ENCODE assay signal across 9 mouse cellular contexts in the genomic region with DNA sequence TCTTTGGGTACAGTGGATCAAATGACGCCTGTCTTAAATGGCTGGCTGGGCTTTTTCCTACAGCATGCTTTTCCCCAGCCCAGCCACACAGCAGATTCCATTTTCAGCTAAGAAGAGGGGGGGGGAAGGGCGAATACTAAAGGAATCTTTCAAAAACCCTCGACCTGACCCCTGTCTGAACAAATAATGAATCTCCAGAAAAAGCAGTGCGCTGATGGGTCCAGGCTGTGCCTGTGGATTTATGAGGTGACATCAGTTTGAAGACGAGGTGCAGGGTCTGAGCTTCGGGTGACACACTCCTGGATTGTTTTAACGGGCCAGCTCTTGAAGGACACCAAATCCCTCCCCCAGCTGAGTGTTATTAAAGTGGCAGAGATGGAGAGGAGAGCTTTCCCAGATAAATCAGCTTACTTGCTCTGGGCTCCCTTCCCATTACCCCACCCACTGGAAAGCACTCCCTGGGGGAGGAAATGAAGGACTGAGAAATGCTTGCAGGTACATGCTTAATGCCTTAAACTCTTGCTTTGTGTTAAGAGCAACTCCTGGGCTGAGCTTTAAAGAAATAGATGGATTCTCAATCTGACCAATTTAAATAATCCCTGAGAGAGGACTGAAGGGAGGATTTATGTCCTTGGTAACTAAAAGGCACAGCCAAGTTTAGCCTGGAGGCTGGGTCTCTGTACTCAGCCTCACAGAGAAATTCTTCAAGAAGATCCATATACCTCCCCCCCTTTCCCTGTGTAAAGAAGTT.
DNase-seq lines count a peak whose midpoint lies in the region; ATAC-seq and TF ChIP-seq lines count a peak whose summit lies in the region.
"Had no signal": no experiment of that assay in that cellular context is flagged by ENCODE, and none has a peak within 500 bp of the region (broad histone marks: within the 10 kb centered on the region; RNA-seq: fewer than 3 reads in every experiment).

No protein-coding gene starts in this region.

- peak overlapping the region; percentile 37 for H3K4me2 ChIP-seq in embryonic facial prominence, embryonic 14.5 days (ENCODE audit: low read depth, low read length)
- H3K4me2 ChIP-seq in heart, postnatal 0 days (ENCODE audit: low read depth, low read length) = peak overlapping the region; percentile 47
- peak overlapping the region; percentile 24 for H3K4me2 ChIP-seq in midbrain, embryonic 16.5 days (ENCODE audit: low read length)

- H3K9me3 ChIP-seq in embryonic facial prominence, embryonic 14.5 days (ENCODE audit: control insufficient read depth, low read length) = no peaks in the 10 kb centered on the region
- H3K9me3 ChIP-seq in heart, postnatal 0 days (replicated peaks; ENCODE audit: control insufficient read depth, low read length) = no peaks in the 10 kb centered on the region
- no peaks in the 10 kb centered on the region for H3K9me3 ChIP-seq in midbrain, embryonic 16.5 days (replicated peaks; ENCODE audit: control insufficient read depth, low read length, poor library complexity, severe bottlenecking)

- TF ChIP-seq POLR2A in thymus, adult 2 months (IDR thresholded peaks at IDR 0.05; ENCODE audit: control insufficient read depth, extremely low read depth, insufficient read depth, low read length, poor library complexity) = no peak

- peak; percentile 5 for DNase-seq in layer of hippocampus, adult 11-12 months (ENCODE audit: low spot score)
- DNase-seq in layer of hippocampus, adult 18-20 months (ENCODE audit: low spot score in 2 of 2) = no peak
- peak; percentile 89 for DNase-seq in embryonic facial prominence, embryonic 14.5 days (ENCODE audit: low spot score)
- DNase-seq in heart, postnatal 0 days (ENCODE audit: low spot score) = peak; percentile 92
- peak; percentile 62 for DNase-seq in kidney, postnatal 14 days
- DNase-seq in thymus, postnatal 36 days = no peak
- no peak for DNase-seq in thymus, adult 2 months

- no peak for TF ChIP-seq CTCF in heart, postnatal 0 days (IDR thresholded peaks at IDR 0.05; ENCODE audit: low read depth)
- no peak for TF ChIP-seq CTCF in thymus, adult 2 months (IDR thresholded peaks at IDR 0.05; ENCODE audit: borderline replicate concordance, control insufficient read depth, extremely low read depth, insufficient read depth, low read length, poor library complexity)

- peaks cover 40% of the 10 kb centered on the region for H3K4me1 ChIP-seq in embryonic facial prominence, embryonic 14.5 days (ENCODE audit: control insufficient read depth, insufficient read depth, low read length)
- peaks cover 38% of the 10 kb centered on the region for H3K4me1 ChIP-seq in heart, postnatal 0 days (ENCODE audit: control insufficient read depth, insufficient read depth)
- H3K4me1 ChIP-seq in midbrain, embryonic 16.5 days (ENCODE audit: control insufficient read depth, insufficient read depth, low read length) = peaks cover 16% of the 10 kb centered on the region
- H3K4me1 ChIP-seq in thymus, adult 2 months (replicated peaks; ENCODE audit: control insufficient read depth, insufficient read depth, low read length) = no peaks in the 10 kb centered on the region

- no peaks in the 10 kb centered on the region for H3K27me3 ChIP-seq in embryonic facial prominence, embryonic 14.5 days (replicated peaks; ENCODE audit: control insufficient read depth, insufficient read depth, low read length)
- no peaks in the 10 kb centered on the region for H3K27me3 ChIP-seq in heart, postnatal 0 days (ENCODE audit: control insufficient read depth, insufficient read depth, low read length)
- H3K27me3 ChIP-seq in midbrain, embryonic 16.5 days (ENCODE audit: control insufficient read depth, insufficient read depth, low read depth, low read length) = no peaks in the 10 kb centered on the region
- H3K27me3 ChIP-seq in thymus, adult 2 months (ENCODE audit: control insufficient read depth, insufficient read depth, low read length) = no peaks in the 10 kb centered on the region

- H3K36me3 ChIP-seq in embryonic facial prominence, embryonic 14.5 days (ENCODE audit: control insufficient read depth, insufficient read depth, low read length) = no peaks in the 10 kb centered on the region
- no peaks in the 10 kb centered on the region for H3K36me3 ChIP-seq in heart, postnatal 0 days (replicated peaks; ENCODE audit: control insufficient read depth, insufficient read depth, low read length)
- no peaks in the 10 kb centered on the region for H3K36me3 ChIP-seq in midbrain, embryonic 16.5 days (ENCODE audit: control insufficient read depth, insufficient read depth, low read length)
- no peaks in the 10 kb centered on the region for H3K36me3 ChIP-seq in thymus, adult 2 months (ENCODE audit: control insufficient read depth, insufficient read depth, low read length)

- H3K4me3 ChIP-seq in embryonic facial prominence, embryonic 14.5 days (ENCODE audit: low read depth, low read length) = no peak overlapping the region
- H3K4me3 ChIP-seq in heart, postnatal 0 days (ENCODE audit: low read depth, low read length) = peak overlapping the region; percentile 10; the same call in 1 of the 2 replicates
- no peak overlapping the region for H3K4me3 ChIP-seq in midbrain, embryonic 16.5 days (ENCODE audit: low read depth, low read length)
- H3K4me3 ChIP-seq in thymus, adult 2 months (ENCODE audit: control insufficient read depth, insufficient read depth, low read length) = no peak overlapping the region
- H3K4me3 ChIP-seq: erythroblast, embryonic 14.5 days had no signal

- no peak for TF ChIP-seq EP300 in heart, postnatal 0 days (IDR thresholded peaks at IDR 0.05; ENCODE audit: low read depth)

- peak overlapping the region; percentile 26 for H3K9ac ChIP-seq in embryonic facial prominence, embryonic 14.5 days (ENCODE audit: low read depth, low read length)
- no peak overlapping the region for H3K9ac ChIP-seq in heart, postnatal 0 days (replicated peaks; ENCODE audit: low read depth, low read length)
- H3K9ac ChIP-seq in midbrain, embryonic 16.5 days (ENCODE audit: low read depth, low read length) = 0 out of 2 replicates have a peak overlapping the region, but pooled peaks have one; percentile 27

- peak overlapping the region; percentile 81 for H3K27ac ChIP-seq in embryonic facial prominence, embryonic 14.5 days (replicated peaks; ENCODE audit: low read depth, low read length)
- peak overlapping the region; percentile 90 for H3K27ac ChIP-seq in heart, postnatal 0 days (ENCODE audit: low read depth)
- peak overlapping the region; percentile 51 for H3K27ac ChIP-seq in midbrain, embryonic 16.5 days (ENCODE audit: low read length)
- H3K27ac ChIP-seq in thymus, adult 2 months (ENCODE audit: control insufficient read depth, insufficient read depth, low read length) = no peak overlapping the region

- under 1% methylated on average over 7 of the region's 7 CpGs for WGBS in embryonic facial prominence, embryonic 14.5 days
- 7% methylated on average over 7 of the region's 7 CpGs for WGBS in heart, postnatal 0 days
- WGBS in midbrain, embryonic 16.5 days = 6% methylated on average over 7 of the region's 7 CpGs
- 57% methylated on average over 7 of the region's 7 CpGs for WGBS in thymus, adult 2 months

- peak; percentile 79 for ATAC-seq in embryonic facial prominence, embryonic 14.5 days (ENCODE audit: low read depth)
- ATAC-seq in heart, postnatal 0 days (ENCODE audit: insufficient read depth, low read depth) = peak; percentile 78
- ATAC-seq in midbrain, embryonic 16.5 days = peak; percentile 87

Comparison
In these comparisons a context has a peak if more than half of its experiments do, and no peak if none do; other contexts are left out.
1. DNase-seq: peak in layer of hippocampus, adult 11-12 months (single experiment), embryonic facial prominence, embryonic 14.5 days (single experiment), heart, postnatal 0 days (single experiment) and kidney, postnatal 14 days (single experiment); none in layer of hippocampus, adult 18-20 months (0 of 2), thymus, postnatal 36 days (0 of 2) and thymus, adult 2 months (single experiment).
2. Peak in every context shown above with its lines, with median percentiles within 50 percentile points of each other: ATAC-seq and H3K4me2 ChIP-seq.